Mouse (Mus musculus): Measurements from ENCODE around the gene Rnd1. TPM values are rescaled to one million over a fixed set of nuclear protein-coding genes. Genes with fewer than 3 reads are reported as not detected.

Rnd1 gene
- polyA plus RNA-seq, 1 experiment from 2014 or later, result 0.66 TPM

GRCm38 (mm10) chr15:98636517-98636916 is 40.7 kb downstream of the Rnd1 start:
- no peak for DNase-seq (ENCODE audit: low spot score)
- Histone ChIP-seq H3K4me3 (replicated peaks; ENCODE audit: low read depth, low read length) (no peak overlapping the region), H3K4me2 (ENCODE audit: low read length) (0 out of 2 replicates have a peak overlapping the region, but pooled peaks have one; percentile 85), H3K27ac (no peak overlapping the region), H3K36me3 (ENCODE audit: insufficient read depth, low read length) (no peaks in the 10 kb centered on the region), H3K4me1 (replicated peaks; ENCODE audit: insufficient read depth, low read length) (peaks cover 21% of the 10 kb centered on the region), H3K9ac (ENCODE audit: low read depth, low read length) (no peak overlapping the region), H3K9me3 (replicated peaks; ENCODE audit: low read length) (no peaks in the 10 kb centered on the region), H3K27me3 (ENCODE audit: insufficient read depth, low read length) (0 out of 2 replicates have a peak, but pooled peaks cover 3% of the 10 kb centered on the region)
- no peak for TF ChIP-seq CTCF (IDR thresholded peaks at IDR 0.05; ENCODE audit: low read depth)
- ATAC-seq (replicated peaks; ENCODE audit: low FRiP score, low read depth), result no peak
- WGBS, result 55% methylated on average over 5 of the region's 5 CpGs

DNA sequence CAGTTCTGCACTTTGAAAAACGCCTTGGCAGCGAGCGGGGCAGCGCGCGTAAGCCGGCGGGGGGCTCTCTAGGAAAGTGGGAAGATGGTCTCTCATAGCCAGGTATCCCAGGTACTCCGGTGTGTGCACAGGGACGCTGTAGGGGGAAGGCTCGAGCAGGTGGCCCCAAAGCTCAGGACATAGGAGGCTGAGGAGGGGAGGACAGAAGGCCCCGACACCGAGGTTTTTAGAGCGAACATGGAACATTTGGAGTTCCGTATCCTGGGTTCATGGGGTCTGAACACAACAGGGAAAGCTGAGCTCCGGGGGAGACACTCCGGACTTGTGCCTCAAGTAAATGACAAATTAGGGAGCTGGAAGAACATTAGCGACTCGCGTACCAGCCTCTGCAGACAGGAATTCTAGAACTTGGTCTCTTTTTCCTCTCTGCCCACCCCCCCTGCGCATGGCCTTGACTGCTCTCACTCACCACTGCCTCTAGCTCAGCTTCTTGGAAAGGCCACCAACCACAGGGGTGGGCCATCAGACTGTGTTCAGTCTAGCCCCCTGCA is 41.9 kb downstream of the Rnd1 start:
- H3K4me2 ChIP-seq (ENCODE audit: low read length), result peak overlapping the region; percentile 85
- H3K36me3 ChIP-seq (ENCODE audit: insufficient read depth, low read length), result no peaks in the 10 kb centered on the region
- no peak overlapping the region for H3K27ac ChIP-seq
- 0 out of 2 replicates have a peak, but pooled peaks cover 3% of the 10 kb centered on the region for H3K27me3 ChIP-seq (ENCODE audit: insufficient read depth, low read length)
- ATAC-seq (replicated peaks; ENCODE audit: low FRiP score, low read depth), result no peak
- H3K9ac ChIP-seq (ENCODE audit: low read depth, low read length), result peak overlapping the region; percentile 71
- 0 out of 2 replicates have a peak, but pooled peaks have one; percentile 17 for TF ChIP-seq CTCF (IDR thresholded peaks at IDR 0.05; ENCODE audit: low read depth)
- WGBS, result 4% methylated on average over 21 of the region's 21 CpGs
- H3K4me1 ChIP-seq (replicated peaks; ENCODE audit: insufficient read depth, low read length), result peaks cover 30% of the 10 kb centered on the region
- peak overlapping the region; percentile 79 for H3K4me3 ChIP-seq (replicated peaks; ENCODE audit: low read depth, low read length)
- no peaks in the 10 kb centered on the region for H3K9me3 ChIP-seq (replicated peaks; ENCODE audit: low read length)
- DNase-seq (ENCODE audit: low spot score), result peak; percentile 50

GRCm38 (mm10) chr15:98634541-98635081 is 42.6 kb downstream of the Rnd1 start:
- peak overlapping the region; percentile 85 for H3K4me2 ChIP-seq (ENCODE audit: low read length)
- no peaks in the 10 kb centered on the region for H3K9me3 ChIP-seq (replicated peaks; ENCODE audit: low read length)
- H3K9ac ChIP-seq (ENCODE audit: low read depth, low read length), result peak overlapping the region; percentile 71
- H3K27ac ChIP-seq, result peak overlapping the region; percentile 65; the same call in 1 of the 2 replicates
- WGBS, result under 1% methylated on average over 50 of the region's 65 CpGs
- DNase-seq (ENCODE audit: low spot score) (peak; percentile 77), ATAC-seq (replicated peaks; ENCODE audit: low FRiP score, low read depth) (peak; percentile 27; the same call in 1 of the 2 replicates)
- TF ChIP-seq CTCF (IDR thresholded peaks at IDR 0.05; ENCODE audit: low read depth), result no peak
- peak overlapping the region; percentile 79 for H3K4me3 ChIP-seq (replicated peaks; ENCODE audit: low read depth, low read length)
- no peaks in the 10 kb centered on the region for H3K36me3 ChIP-seq (ENCODE audit: insufficient read depth, low read length)
- H3K4me1 ChIP-seq (replicated peaks; ENCODE audit: insufficient read depth, low read length), result peaks cover 30% of the 10 kb centered on the region
- 0 out of 2 replicates have a peak, but pooled peaks cover 3% of the 10 kb centered on the region for H3K27me3 ChIP-seq (ENCODE audit: insufficient read depth, low read length)

DNA sequence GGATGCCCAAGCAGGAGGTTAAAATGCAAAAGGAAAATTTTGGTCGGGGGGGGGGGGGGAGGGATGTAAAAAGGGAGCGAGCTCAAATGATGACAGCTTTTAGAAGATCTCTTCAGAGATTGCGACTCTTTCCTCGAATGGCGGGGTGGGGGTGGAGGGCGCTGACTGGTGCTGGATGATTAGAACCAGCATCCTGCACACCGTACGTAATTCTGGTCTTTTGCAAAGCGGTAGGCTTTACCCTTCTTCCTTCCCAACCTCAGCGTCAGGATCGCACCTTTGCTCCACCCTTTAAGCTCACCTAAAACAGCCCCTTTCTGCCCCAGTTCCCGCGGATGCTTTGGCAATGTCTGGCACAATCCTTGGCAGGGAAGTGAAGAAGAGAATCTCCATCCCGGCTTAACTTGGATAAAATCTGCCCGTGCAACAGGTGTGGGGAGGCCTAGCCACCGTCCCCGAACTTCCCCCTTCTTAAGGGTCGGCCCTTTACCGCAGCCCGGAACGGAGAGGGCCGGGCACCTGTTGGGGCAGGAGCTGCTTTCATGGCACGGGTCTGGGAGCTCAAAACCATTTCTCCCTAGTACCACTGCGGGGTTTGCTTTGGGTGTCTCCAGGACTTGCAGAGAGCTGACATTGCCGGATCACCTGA is 43.3 kb downstream of the Rnd1 start:
- no peak for ATAC-seq (replicated peaks; ENCODE audit: low FRiP score, low read depth)
- H3K27me3 ChIP-seq (ENCODE audit: insufficient read depth, low read length), result 0 out of 2 replicates have a peak, but pooled peaks cover 3% of the 10 kb centered on the region
- peak overlapping the region; percentile 71 for H3K9ac ChIP-seq (ENCODE audit: low read depth, low read length)
- no peaks in the 10 kb centered on the region for H3K9me3 ChIP-seq (replicated peaks; ENCODE audit: low read length)
- H3K36me3 ChIP-seq (ENCODE audit: insufficient read depth, low read length), result no peaks in the 10 kb centered on the region
- TF ChIP-seq CTCF (IDR thresholded peaks at IDR 0.05; ENCODE audit: low read depth), result no peak
- no peak for DNase-seq (ENCODE audit: low spot score)
- no peak overlapping the region for H3K27ac ChIP-seq
- H3K4me2 ChIP-seq (ENCODE audit: low read length), result peak overlapping the region; percentile 85
- H3K4me3 ChIP-seq (replicated peaks; ENCODE audit: low read depth, low read length), result peak overlapping the region; percentile 79
- WGBS, result 1% methylated on average over 25 of the region's 25 CpGs
- peaks cover 30% of the 10 kb centered on the region for H3K4me1 ChIP-seq (replicated peaks; ENCODE audit: insufficient read depth, low read length)

GRCm38 (mm10) chr15:98632921-98633320 is 44.3 kb downstream of the Rnd1 start:
- peak overlapping the region; percentile 37; the same call in 1 of the 2 replicates for H3K4me3 ChIP-seq (replicated peaks; ENCODE audit: low read depth, low read length)
- no peaks in the 10 kb centered on the region for H3K9me3 ChIP-seq (replicated peaks; ENCODE audit: low read length)
- 2% methylated on average over 4 of the region's 4 CpGs for WGBS
- H3K27ac ChIP-seq, result no peak overlapping the region
- ATAC-seq (replicated peaks; ENCODE audit: low FRiP score, low read depth) (no peak), DNase-seq (ENCODE audit: low spot score) (no peak)
- H3K9ac ChIP-seq (ENCODE audit: low read depth, low read length), result no peak overlapping the region
- H3K4me1 ChIP-seq (replicated peaks; ENCODE audit: insufficient read depth, low read length), result peaks cover 34% of the 10 kb centered on the region
- 0 out of 2 replicates have a peak, but pooled peaks cover 3% of the 10 kb centered on the region for H3K27me3 ChIP-seq (ENCODE audit: insufficient read depth, low read length)
- H3K36me3 ChIP-seq (ENCODE audit: insufficient read depth, low read length), result no peaks in the 10 kb centered on the region
- H3K4me2 ChIP-seq (ENCODE audit: low read length), result peak overlapping the region; percentile 85
- TF ChIP-seq CTCF (IDR thresholded peaks at IDR 0.05; ENCODE audit: low read depth), result no peak

DNA sequence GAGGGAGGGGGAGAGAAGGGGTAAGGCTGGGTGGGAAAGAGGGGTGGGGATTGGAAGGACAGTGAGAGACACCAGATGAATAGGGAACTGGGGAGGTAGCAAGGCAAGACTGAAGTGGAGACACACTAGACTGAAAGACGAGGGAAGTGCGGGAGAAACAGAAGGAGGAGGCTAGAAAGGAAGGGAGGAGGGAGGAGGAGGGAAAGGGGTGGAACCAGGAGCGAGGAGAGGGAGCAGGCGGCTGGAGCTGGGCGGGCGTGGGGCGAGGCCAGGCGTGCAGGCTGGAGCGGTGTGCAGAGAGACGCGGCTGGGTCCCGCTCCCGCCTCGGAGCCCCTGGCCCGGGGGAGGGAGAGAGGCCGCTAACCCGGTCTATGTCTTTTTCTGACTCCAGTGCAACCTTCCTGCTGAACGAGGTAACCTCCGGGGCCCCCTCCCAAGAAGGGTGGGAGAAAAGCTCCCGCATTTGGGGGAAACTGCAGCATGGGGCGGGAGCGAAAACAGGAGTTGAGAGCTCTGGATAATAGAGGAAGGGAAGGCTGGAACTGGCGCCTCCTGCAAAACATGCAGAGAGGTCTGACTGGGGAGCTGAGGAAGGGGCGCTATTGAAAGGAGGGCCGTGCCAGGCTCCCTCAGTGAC is 45.0 kb downstream of the Rnd1 start:
- Histone ChIP-seq H3K27ac (no peak overlapping the region; the same call in 1 of the 2 replicates), H3K27me3 (ENCODE audit: insufficient read depth, low read length) (0 out of 2 replicates have a peak, but pooled peaks cover 3% of the 10 kb centered on the region), H3K9ac (ENCODE audit: low read depth, low read length) (peak overlapping the region; percentile 44; the same call in 1 of the 2 replicates), H3K9me3 (replicated peaks; ENCODE audit: low read length) (no peaks in the 10 kb centered on the region), H3K4me3 (replicated peaks; ENCODE audit: low read depth, low read length) (peak overlapping the region; percentile 37), H3K36me3 (ENCODE audit: insufficient read depth, low read length) (no peaks in the 10 kb centered on the region), H3K4me2 (ENCODE audit: low read length) (peak overlapping the region; percentile 85), H3K4me1 (replicated peaks; ENCODE audit: insufficient read depth, low read length) (peaks cover 33% of the 10 kb centered on the region)
- peak; percentile 94 for DNase-seq (ENCODE audit: low spot score)
- 0 out of 2 replicates have a peak, but pooled peaks have one; percentile 34 for ATAC-seq (replicated peaks; ENCODE audit: low FRiP score, low read depth)
- no peak for TF ChIP-seq CTCF (IDR thresholded peaks at IDR 0.05; ENCODE audit: low read depth)
- under 1% methylated on average over 25 of the region's 25 CpGs for WGBS

All from kidney, postnatal 0 days (tissue).